Mouse (Mus musculus) bone marrow macrophage, adult 2 months (primary cell): Measurements from ENCODE around the gene Itga11.

ENCODE experiments used
- CTCF ChIP-seq: IDR thresholded peaks from 2 replicates; pipeline ENCODE4 v1.5.1; 2012; ENCODE audit warnings: low read depth, mild to moderate bottlenecking, low read length, moderate library complexity
- POLR2A ChIP-seq: IDR thresholded peaks from 2 replicates; pipeline ENCODE4 v1.6.1; 2012; ENCODE audit warnings: mild to moderate bottlenecking, low read depth, low read length, borderline replicate concordance

- no peak for TF ChIP-seq POLR2A
- TF ChIP-seq CTCF, result no peak
Measured at GRCm38 (mm10) chr9:62684311-62684710, 6.7 kb downstream of the Itga11 start.
